Mouse (Mus musculus): Measurements from ENCODE around the gene Sema6d.

Sema6d gene

GRCm38 (mm10) chr2:124089813-124090230 is at the start of gene Sema6d:
Gene Sema6d (plus strand): TSS chr2:124089969.
- DNase-seq (ENCODE audit: low spot score in 2 of 2): peak; percentile 33 to 39

GRCm38 (mm10) chr2:124059910-124060309 is 29.9 kb upstream of the Sema6d start:
- no peak for DNase-seq (ENCODE audit: low spot score in 2 of 2)

- DNase-seq (ENCODE audit: low spot score in 2 of 2): no peak
Measured at GRCm38 (mm10) chr2:124068380-124068779, 21.4 kb upstream of the Sema6d start.

GRCm38 (mm10) chr2:124070664-124071063 is 19.1 kb upstream of the Sema6d start:
- no peak for DNase-seq (ENCODE audit: low spot score in 2 of 2)

- no peak for DNase-seq (ENCODE audit: low spot score in 2 of 2)
Measured at GRCm38 (mm10) chr2:124071380-124071779, 18.4 kb upstream of the Sema6d start.

GRCm38 (mm10) chr2:124090231-124091141 is 717 bp downstream of the Sema6d start:
- peak in 1 of 2 experiments; percentile 34 for DNase-seq (ENCODE audit: low spot score in 2 of 2)

- DNase-seq (ENCODE audit: low spot score in 2 of 2): no peak
Measured at GRCm38 (mm10) chr2:124099697-124100096, 9.9 kb downstream of the Sema6d start.

- peak; percentile 27 to 34 for DNase-seq (ENCODE audit: low spot score in 2 of 2)
Measured at GRCm38 (mm10) chr2:124100486-124101200, 10.9 kb downstream of the Sema6d start.

- DNase-seq (ENCODE audit: low spot score in 2 of 2): no peak
Measured at GRCm38 (mm10) chr2:124101201-124101517, 11.4 kb downstream of the Sema6d start.

GRCm38 (mm10) chr2:124101580-124101979 is 11.8 kb downstream of the Sema6d start:
- no peak for DNase-seq (ENCODE audit: low spot score in 2 of 2)

GRCm38 (mm10) chr2:124103277-124103676 is 13.5 kb downstream of the Sema6d start:
- DNase-seq (ENCODE audit: low spot score in 2 of 2): no peak

GRCm38 (mm10) chr2:124118469-124119243 is 28.9 kb downstream of the Sema6d start:
- no peak for DNase-seq (ENCODE audit: low spot score in 2 of 2)

GRCm38 (mm10) chr2:124120355-124120754 is 30.6 kb downstream of the Sema6d start:
- DNase-seq (ENCODE audit: low spot score in 2 of 2): no peak

- no peak for DNase-seq (ENCODE audit: low spot score in 2 of 2)
Measured at GRCm38 (mm10) chr2:124121539-124121938, 31.8 kb downstream of the Sema6d start.

GRCm38 (mm10) chr2:124125504-124125903 is 35.7 kb downstream of the Sema6d start:
- no peak for DNase-seq (ENCODE audit: low spot score in 2 of 2)

- DNase-seq (ENCODE audit: low spot score in 2 of 2): peak in 1 of 2 experiments; percentile 27
Measured at GRCm38 (mm10) chr2:124126853-124127252, 37.1 kb downstream of the Sema6d start.

GRCm38 (mm10) chr2:124130876-124131275 is 41.1 kb downstream of the Sema6d start:
- DNase-seq (ENCODE audit: low spot score in 2 of 2): no peak

GRCm38 (mm10) chr2:124141510-124142044 is 51.8 kb downstream of the Sema6d start:
- DNase-seq (ENCODE audit: low spot score in 2 of 2): no peak

GRCm38 (mm10) chr2:124145528-124145927 is 55.8 kb downstream of the Sema6d start:
- no peak for DNase-seq (ENCODE audit: low spot score in 2 of 2)

GRCm38 (mm10) chr2:124158158-124158557 is 68.4 kb downstream of the Sema6d start:
- no peak for DNase-seq (ENCODE audit: low spot score in 2 of 2)

- DNase-seq (ENCODE audit: low spot score in 2 of 2): no peak
Measured at GRCm38 (mm10) chr2:124162001-124162599, 72.3 kb downstream of the Sema6d start.
